Mouse (Mus musculus): ENCODE data around the gene Gm20772.
"Not testable (repeated sequence)": the region's sequence is repeated elsewhere in the genome, so short reads cannot be mapped to it uniquely, and the experiment has no call there.

Gm20772 gene

DNA sequence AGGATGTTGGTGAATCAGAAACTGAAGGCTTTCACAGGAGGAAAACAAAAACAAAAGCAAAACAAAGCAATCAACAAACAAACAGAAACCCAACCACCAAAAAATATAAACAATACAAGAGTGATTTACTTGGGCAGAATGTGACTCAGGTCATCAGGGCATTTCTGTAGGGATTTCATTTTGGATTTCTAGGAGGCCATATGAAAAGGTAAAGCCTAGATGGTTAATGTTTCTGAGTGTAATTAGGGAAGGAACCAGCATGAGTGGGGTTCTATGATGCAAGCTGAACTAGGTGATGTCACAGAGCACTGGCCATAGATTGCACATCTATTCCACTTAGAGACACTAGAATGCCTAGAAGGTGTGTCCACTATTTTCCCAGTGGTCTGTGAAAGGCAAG, at the start of gene Gm20772, which contains the start of gene Gm20831:
TSS of gene Gm20772 (plus strand) at position 301 of the 400 bp plus-strand sequence.
TSS of gene Gm20831 (plus strand) at position 301 of the 400 bp plus-strand sequence.
- DNase-seq (ENCODE audit: low spot score), result not testable (repeated sequence)

DNA sequence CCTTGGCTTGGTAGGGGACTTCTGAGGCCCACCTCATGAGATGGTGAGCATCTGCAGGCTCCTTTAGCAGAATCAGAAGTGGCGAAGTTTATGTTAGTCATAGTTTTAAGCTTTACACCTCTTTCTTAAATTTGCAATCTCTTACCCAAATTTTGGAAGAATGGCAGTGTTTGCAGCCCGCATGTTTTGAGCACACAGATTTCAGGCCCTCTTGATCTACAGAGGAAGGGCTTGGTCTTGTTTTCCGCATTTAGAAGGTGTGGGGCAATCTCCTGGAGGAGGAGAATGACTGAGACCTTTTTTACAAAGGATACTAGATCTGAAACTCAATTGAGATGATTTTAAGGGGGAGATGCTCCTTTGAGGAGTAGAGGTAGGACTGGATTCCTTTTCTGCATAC, 28.4 kb upstream of the Gm20772 start, which contains the start of gene Gm21904:
TSS of gene Gm21904 (minus strand) at position 101 of the 400 bp plus-strand sequence.
- not testable (repeated sequence) for DNase-seq (ENCODE audit: low spot score)

Measured in ovary, postnatal 36 days (tissue).